Mouse (Mus musculus) embryonic facial prominence, embryonic 14.5 days (tissue): ENCODE measurements around the gene Ubap2. TPM values are rescaled to one million over a fixed set of nuclear protein-coding genes. Genes with fewer than 3 reads are reported as not detected.

Experiments
- ATAC-seq: fragments of 200-750 bp; cut with Nextera tagmentation; 2 replicates; pipeline ENCODE4 v1.8.0; 2017; ENCODE audit warnings: low read depth, moderate number of reproducible peaks, moderate TSS enrichment
- DNase-seq: peaks from one replicate; pipeline ENCODE4 v3.0.0-alpha.2; 2015; ENCODE audit warnings: low spot score
- H3K27ac ChIP-seq: fragments of 300-500 bp; sonication (generic); replicated peaks from 2 replicates; pipeline ENCODE4 v1.5.1; 2014; ENCODE audit warnings: low read depth, mild to moderate bottlenecking, low read length, moderate library complexity
- H3K27me3 ChIP-seq: fragments of 300-500 bp; sonication (generic); replicated peaks from 2 replicates; pipeline ENCODE4 v1.6.1; 2014; ENCODE audit warnings: low read length; ENCODE audit not compliant: control insufficient read depth, insufficient read depth
- H3K36me3 ChIP-seq: fragments of 300-500 bp; sonication (generic); 2 replicates; pipeline ENCODE4 v1.6.1; 2014; ENCODE audit warnings: low read length, mixed read lengths; ENCODE audit not compliant: control insufficient read depth, insufficient read depth
- H3K4me1 ChIP-seq: fragments of 300-500 bp; sonication (generic); 2 replicates; pipeline ENCODE4 v1.6.1; 2014; ENCODE audit warnings: antibody characterized with exemption, low read length; ENCODE audit not compliant: control insufficient read depth, insufficient read depth
- H3K4me2 ChIP-seq: fragments of 300-500 bp; sonication (generic); 2 replicates; pipeline ENCODE4 v1.6.1; 2014; ENCODE audit warnings: low read depth, mild to moderate bottlenecking, low read length, moderate library complexity, mixed read lengths
- H3K4me3 ChIP-seq: fragments of 300-500 bp; sonication (generic); 2 replicates; pipeline ENCODE4 v1.5.1; 2014; ENCODE audit warnings: low read depth, mild to moderate bottlenecking, low read length
- H3K9ac ChIP-seq: fragments of 300-500 bp; sonication (generic); 2 replicates; pipeline ENCODE4 v1.6.1; 2014; ENCODE audit warnings: low read depth, mild to moderate bottlenecking, low read length, moderate library complexity, mixed read lengths
- H3K9me3 ChIP-seq: fragments of 300-500 bp; sonication (generic); 2 replicates; pipeline ENCODE4 v1.6.1; 2016; ENCODE audit warnings: low read length; ENCODE audit not compliant: control insufficient read depth
- WGBS: fragments of 180-500 bp; shearing (Covaris S2); extraction: QIAGEN DNeasy Blood & Tissue Kit; methylation state at CpG from one replicate; pipeline ENCODE4 v1.1.7; 2014; 5-methylcytosine and 5-hydroxymethylcytosine counted together
- polyA plus RNA-seq: library from polyadenylated mRNA; unstranded; fragments of >200 nt; fragmentation: Nextera tagmentation; extraction: Ambion mirVana; gene quantifications from 2 replicates; pipeline ENCODE4 v1.2.1, GENCODE M21; 2014

Ubap2 gene
- polyA plus RNA-seq, 1 experiment from 2014 or later: 62.7 TPM

DNA sequence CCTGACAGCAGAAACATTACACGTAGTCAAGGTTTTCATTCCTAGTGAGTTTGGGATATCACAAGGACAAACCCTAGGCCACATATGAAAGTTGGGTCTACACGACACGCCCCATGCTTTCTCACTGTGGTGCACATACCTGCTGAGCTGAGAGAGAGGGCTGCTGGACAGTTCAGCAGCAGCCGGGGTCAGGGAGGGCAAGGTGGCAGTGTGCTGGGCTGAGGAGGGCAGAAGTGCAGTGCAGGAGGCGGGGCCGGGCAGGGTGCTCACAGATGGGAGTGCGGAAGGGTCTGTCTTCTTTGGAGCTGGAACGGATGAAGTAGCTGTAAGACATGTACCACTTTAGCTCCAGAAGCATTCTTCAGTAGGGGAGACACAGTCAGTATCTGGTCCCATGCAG is 72.8 kb downstream of the Ubap2 start:
- no peaks in the 10 kb centered on the region for H3K9me3 ChIP-seq
- H3K27me3 ChIP-seq: no peaks in the 10 kb centered on the region
- H3K9ac ChIP-seq: no peak overlapping the region
- no peak overlapping the region for H3K27ac ChIP-seq
- ATAC-seq (no peak), DNase-seq (no peak)
- WGBS: 93% methylated on average over 8 of the region's 8 CpGs
- H3K36me3 ChIP-seq: peaks cover 91% of the 10 kb centered on the region
- no peak overlapping the region for H3K4me2 ChIP-seq
- H3K4me3 ChIP-seq: no peak overlapping the region
- no peaks in the 10 kb centered on the region for H3K4me1 ChIP-seq

GRCm38 (mm10) chr4:41196861-41197610 is 77.9 kb downstream of the Ubap2 start:
- WGBS: 37% methylated on average over 3 of the region's 3 CpGs
- 0 out of 2 replicates have a peak, but pooled peaks have one; percentile 26 for ATAC-seq
- no peak overlapping the region for H3K4me3 ChIP-seq
- H3K9ac ChIP-seq: no peak overlapping the region
- H3K27me3 ChIP-seq: no peaks in the 10 kb centered on the region
- no peaks in the 10 kb centered on the region for H3K9me3 ChIP-seq
- no peak overlapping the region for H3K4me2 ChIP-seq
- no peaks in the 10 kb centered on the region for H3K4me1 ChIP-seq
- peak; percentile 56 for DNase-seq
- H3K27ac ChIP-seq: peak overlapping the region; percentile 25
- peaks cover 93% of the 10 kb centered on the region for H3K36me3 ChIP-seq

DNA sequence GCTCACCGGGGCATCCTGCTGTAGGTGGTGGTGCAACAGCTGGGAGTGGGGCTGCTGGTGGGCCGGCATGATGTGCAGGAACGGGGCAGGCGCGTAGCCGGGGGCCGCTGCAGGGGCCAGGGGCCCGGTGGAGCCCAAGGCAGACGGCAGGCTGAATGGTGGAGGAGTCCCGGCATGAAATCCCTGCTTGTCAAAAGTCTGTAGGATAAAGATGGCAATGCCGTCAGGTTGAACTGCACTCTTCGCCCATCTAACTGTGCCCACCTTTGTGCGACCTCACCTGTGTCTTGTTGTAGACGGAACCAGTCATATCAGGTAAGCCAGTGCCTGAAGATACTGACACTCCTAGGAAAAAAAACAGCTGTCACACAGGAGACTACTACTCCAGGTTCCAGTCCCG is 79.6 kb downstream of the Ubap2 start:
- Histone ChIP-seq H3K4me1 (no peaks in the 10 kb centered on the region), H3K27me3 (no peaks in the 10 kb centered on the region), H3K36me3 (peaks cover 93% of the 10 kb centered on the region), H3K27ac (peak overlapping the region; percentile 21; the same call in 1 of the 2 replicates), H3K4me3 (no peak overlapping the region), H3K9ac (no peak overlapping the region), H3K4me2 (no peak overlapping the region), H3K9me3 (no peaks in the 10 kb centered on the region)
- no peak for ATAC-seq
- WGBS: 88% methylated on average over 15 of the region's 15 CpGs
- DNase-seq: no peak

GRCm38 (mm10) chr4:41192544-41193512 is 82.1 kb downstream of the Ubap2 start:
- ATAC-seq (no peak), DNase-seq (peak; percentile 14)
- no peaks in the 10 kb centered on the region for H3K27me3 ChIP-seq
- no peak overlapping the region for H3K4me3 ChIP-seq
- no peak overlapping the region for H3K4me2 ChIP-seq
- H3K9ac ChIP-seq: no peak overlapping the region
- peaks cover 88% of the 10 kb centered on the region for H3K36me3 ChIP-seq
- H3K27ac ChIP-seq: no peak overlapping the region
- WGBS: 65% methylated on average over 14 of the region's 14 CpGs
- H3K4me1 ChIP-seq: no peaks in the 10 kb centered on the region
- H3K9me3 ChIP-seq: no peaks in the 10 kb centered on the region

DNA sequence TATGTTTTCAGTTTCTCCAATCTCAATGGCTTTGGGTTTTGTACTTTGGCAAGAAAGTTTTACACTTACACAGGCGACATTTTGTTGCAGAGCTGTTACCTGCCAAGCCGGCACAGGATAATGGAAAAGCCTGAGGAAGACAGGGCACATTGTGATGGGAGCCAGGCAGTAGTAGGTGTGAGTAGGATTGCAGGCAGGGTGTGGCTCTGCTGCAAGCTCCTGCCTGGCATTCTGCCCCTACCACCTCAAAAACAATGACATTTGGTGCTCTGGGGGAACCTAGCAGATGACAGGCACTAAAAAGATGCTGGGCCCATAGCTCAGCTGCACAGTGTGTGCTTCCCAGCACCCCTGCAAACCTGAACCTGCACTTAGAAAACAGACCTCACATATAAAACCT is 85.1 kb downstream of the Ubap2 start:
- Histone ChIP-seq H3K4me3 (no peak overlapping the region), H3K4me1 (no peaks in the 10 kb centered on the region), H3K4me2 (no peak overlapping the region), H3K27ac (no peak overlapping the region), H3K9ac (no peak overlapping the region), H3K27me3 (no peaks in the 10 kb centered on the region), H3K9me3 (no peaks in the 10 kb centered on the region), H3K36me3 (peaks cover 92% of the 10 kb centered on the region)
- WGBS: 90% methylated on average over 2 of the region's 2 CpGs
- ATAC-seq: no peak
- no peak for DNase-seq

DNA sequence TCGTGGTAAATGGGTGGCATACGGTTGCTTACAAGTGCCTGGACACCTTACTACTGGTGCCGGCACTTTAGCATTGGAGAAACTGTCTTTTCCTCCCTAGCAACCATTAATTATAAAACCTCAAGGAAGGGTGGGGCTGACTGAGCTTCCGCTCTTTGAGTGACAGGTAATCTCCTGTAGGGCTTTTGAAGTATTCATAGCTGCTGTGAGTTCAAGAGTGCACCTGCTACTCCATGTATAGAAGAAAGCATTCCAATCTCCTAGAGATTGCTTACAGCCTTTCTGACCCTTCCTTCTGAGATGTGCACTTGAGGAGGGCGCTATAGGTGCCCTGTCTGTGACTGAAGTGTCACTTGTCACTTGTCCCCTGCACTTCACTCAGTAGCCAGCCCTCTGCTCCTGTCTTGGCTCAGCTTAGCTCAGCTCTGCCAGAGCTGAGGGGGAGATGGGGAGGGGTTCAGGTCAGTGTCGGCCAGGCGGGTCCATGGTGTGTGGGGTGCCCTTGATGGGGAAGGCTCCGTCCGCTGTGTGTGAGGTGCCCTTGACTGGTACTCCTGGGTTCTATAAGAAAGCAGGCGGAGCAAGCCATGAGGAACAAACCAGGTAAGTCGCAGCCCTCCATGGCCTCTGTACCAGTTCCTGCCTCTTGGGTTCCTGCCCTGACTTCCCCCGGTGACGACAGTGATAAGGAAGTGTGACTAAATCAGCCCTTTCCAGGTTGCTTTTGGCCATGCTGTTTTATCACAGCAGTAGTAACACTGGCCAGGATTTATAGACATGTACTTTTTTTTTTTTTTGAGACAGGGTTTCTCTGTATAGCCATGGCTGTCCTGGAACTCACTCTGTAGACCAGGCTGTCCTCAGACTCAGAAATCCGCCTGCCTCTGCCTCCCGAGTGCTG is 94.9 kb downstream of the Ubap2 start:
- WGBS: 89% methylated on average over 15 of the region's 15 CpGs
- Histone ChIP-seq H3K27me3 (no peaks in the 10 kb centered on the region), H3K4me2 (no peak overlapping the region), H3K4me1 (no peaks in the 10 kb centered on the region), H3K9ac (no peak overlapping the region), H3K9me3 (no peaks in the 10 kb centered on the region), H3K27ac (no peak overlapping the region), H3K36me3 (peaks cover 73% of the 10 kb centered on the region), H3K4me3 (no peak overlapping the region)
- no peak for ATAC-seq
- DNase-seq: no peak

- Histone ChIP-seq H3K4me3 (no peak overlapping the region), H3K27ac (no peak overlapping the region), H3K27me3 (no peaks in the 10 kb centered on the region), H3K9me3 (no peaks in the 10 kb centered on the region), H3K4me2 (no peak overlapping the region), H3K9ac (no peak overlapping the region), H3K4me1 (no peaks in the 10 kb centered on the region), H3K36me3 (peaks cover 41% of the 10 kb centered on the region)
- no peak for ATAC-seq
- DNase-seq: peak; percentile 35
- WGBS: 74% methylated on average over 2 of the region's 2 CpGs
These were observed 100.3 kb downstream of the Ubap2 start for GRCm38 (mm10) chr4:41174631-41175030.

DNA sequence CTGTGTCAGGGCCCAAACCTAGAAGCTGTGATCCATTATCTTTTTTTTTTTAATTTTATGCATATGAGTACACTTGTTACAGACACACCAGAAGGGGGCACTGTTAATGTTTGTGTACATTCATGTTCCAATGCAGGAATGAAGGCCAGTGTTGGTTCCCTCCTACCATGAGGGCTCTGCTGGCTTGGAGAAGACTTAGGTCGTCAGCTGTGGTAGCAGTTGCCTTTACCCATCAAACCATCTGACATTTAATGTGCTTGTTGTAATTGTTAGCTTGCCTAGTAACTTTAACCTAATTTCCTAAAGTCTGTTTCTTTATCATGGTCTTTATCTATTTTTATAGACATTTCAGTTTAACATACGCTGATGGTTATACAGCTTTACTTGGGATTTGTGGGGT is 104.0 kb downstream of the Ubap2 start:
- no peak overlapping the region for H3K27ac ChIP-seq
- no peak overlapping the region for H3K4me2 ChIP-seq
- H3K4me1 ChIP-seq: no peaks in the 10 kb centered on the region
- no peaks in the 10 kb centered on the region for H3K9me3 ChIP-seq
- H3K4me3 ChIP-seq: no peak overlapping the region
- 81% methylated on average over 2 of the region's 2 CpGs for WGBS
- peaks cover 26% of the 10 kb centered on the region for H3K36me3 ChIP-seq
- ATAC-seq (no peak), DNase-seq (no peak)
- H3K9ac ChIP-seq: no peak overlapping the region
- no peaks in the 10 kb centered on the region for H3K27me3 ChIP-seq
